7 mouse cellular contexts compared by ENCODE assay signal in the genomic region with DNA sequence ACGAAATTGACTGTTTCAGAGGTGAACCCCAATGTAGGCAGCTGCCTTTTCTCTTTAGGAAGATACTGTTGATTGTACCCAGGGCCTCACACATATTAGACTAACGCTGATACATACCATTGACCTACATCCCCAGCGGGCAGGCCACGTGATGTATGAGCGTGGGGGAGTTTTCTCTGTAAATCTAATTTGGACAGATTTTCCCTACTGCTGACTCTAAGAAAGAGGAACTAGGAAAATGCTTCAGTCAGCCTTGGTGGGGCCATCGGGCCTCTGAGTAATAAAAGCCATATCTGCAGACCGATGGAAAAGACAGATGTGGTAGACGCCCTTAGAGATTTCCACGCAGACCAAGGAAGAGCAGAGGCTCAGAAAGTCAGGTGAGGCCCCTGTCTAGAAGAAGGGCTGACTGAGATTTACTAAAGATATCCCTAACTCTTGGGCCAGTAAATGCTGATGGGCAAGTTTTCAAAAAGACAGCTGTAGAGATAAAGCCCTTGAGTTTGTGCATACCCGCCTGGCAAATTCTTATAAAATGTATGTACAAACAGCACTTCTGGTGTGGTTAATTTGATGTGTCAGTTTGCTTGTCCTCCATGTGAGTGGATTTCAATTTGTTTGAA. TPM values are rescaled to one million over a fixed set of nuclear protein-coding genes. Genes with fewer than 3 reads are reported as not detected.
DNase-seq lines count a peak whose midpoint lies in the region; ATAC-seq and TF ChIP-seq lines count a peak whose summit lies in the region.

No protein-coding gene starts in this region.

- H3K4me3 ChIP-seq in CH12.LX (replicated peaks in 1 of 3; ENCODE audit: low read depth in 2 of 3, low read length in 2 of 3, poor library complexity in 1 of 3), result peak overlapping the region; percentile 23 to 80 (median 38)
- H3K4me3 ChIP-seq in embryonic fibroblast, embryonic 13.5 days (ENCODE audit: insufficient read depth, low read length), result no peak overlapping the region
- peak overlapping the region; percentile 83 for H3K4me3 ChIP-seq in heart, postnatal 0 days (ENCODE audit: low read depth, low read length)
- H3K4me3 ChIP-seq in limb, embryonic 12.5 days (replicated peaks), result peak overlapping the region; percentile 73
- peak overlapping the region; percentile 71 for H3K4me3 ChIP-seq in stomach, embryonic 15.5 days (replicated peaks)

- TF ChIP-seq CTCF in CH12.LX (conservative IDR thresholded peaks at IDR 0.05 in 1 of 2, IDR thresholded peaks at IDR 0.05 in 1 of 2; ENCODE audit: low read depth in 2 of 2, low read length in 2 of 2), result no peak
- no peak for TF ChIP-seq CTCF in embryonic fibroblast, embryonic 13.5 days (IDR thresholded peaks at IDR 0.05; ENCODE audit: borderline replicate concordance, insufficient read depth, low read length)
- TF ChIP-seq CTCF in heart, postnatal 0 days (IDR thresholded peaks at IDR 0.05; ENCODE audit: low read depth), result no peak

- TF ChIP-seq RAD21 in CH12.LX (IDR thresholded peaks at IDR 0.05; ENCODE audit: low read depth, low read length), result no peak; the same call in 1 of the 2 replicates

- 66% methylated on average over 10 of the region's 10 CpGs for WGBS in heart, postnatal 0 days
- WGBS in limb, embryonic 12.5 days, result 76% methylated on average over 10 of the region's 10 CpGs
- WGBS in stomach, embryonic 15.5 days, result 56% methylated on average over 10 of the region's 10 CpGs

- peaks cover 3 to 28% of the 10 kb centered on the region in 2 experiments for H3K36me3 ChIP-seq in CH12.LX (replicated peaks in 1 of 2; ENCODE audit: control insufficient read depth in 1 of 2, insufficient read depth in 1 of 2, low read length in 1 of 2)
- H3K36me3 ChIP-seq in heart, postnatal 0 days (replicated peaks; ENCODE audit: control insufficient read depth, insufficient read depth, low read length), result no peaks in the 10 kb centered on the region
- peaks cover 7% of the 10 kb centered on the region for H3K36me3 ChIP-seq in limb, embryonic 12.5 days
- H3K36me3 ChIP-seq in stomach, embryonic 15.5 days, result 0 out of 2 replicates have a peak, but pooled peaks cover under 1% of the 10 kb centered on the region

- ATAC-seq in heart, postnatal 0 days (ENCODE audit: insufficient read depth, low read depth), result 0 out of 2 replicates have a peak, but pooled peaks have one; percentile 12
- peak; percentile 29; the same call in 1 of the 2 replicates for ATAC-seq in limb, embryonic 12.5 days (ENCODE audit: insufficient number of reproducible peaks, insufficient read depth, low FRiP score, low TSS enrichment, low read depth)
- ATAC-seq in megakaryocyte-erythroid progenitor cell, adult 5-6 weeks (replicated peaks; ENCODE audit: low FRiP score, low TSS enrichment, poor library complexity, severe bottlenecking), result peak; percentile 22
- peak; percentile 32; the same call in 1 of the 2 replicates for ATAC-seq in stomach, embryonic 15.5 days (ENCODE audit: insufficient read depth, low FRiP score, low read depth)

- peak overlapping the region; percentile 67 for H3K9ac ChIP-seq in CH12.LX (ENCODE audit: insufficient read depth, low read depth)
- H3K9ac ChIP-seq in heart, postnatal 0 days (replicated peaks; ENCODE audit: low read depth, low read length), result no peak overlapping the region; the same call in 1 of the 2 replicates
- no peak overlapping the region for H3K9ac ChIP-seq in limb, embryonic 12.5 days (replicated peaks)
- H3K9ac ChIP-seq in stomach, embryonic 15.5 days, result no peak overlapping the region

- H3K27ac ChIP-seq in CH12.LX (ENCODE audit: insufficient read depth, low read depth), result peak overlapping the region; percentile 89
- H3K27ac ChIP-seq in embryonic fibroblast, embryonic 13.5 days (ENCODE audit: insufficient read depth, low read length), result peak overlapping the region; percentile 71
- peak overlapping the region; percentile 23 for H3K27ac ChIP-seq in heart, postnatal 0 days (ENCODE audit: low read depth)
- H3K27ac ChIP-seq in limb, embryonic 12.5 days, result peak overlapping the region; percentile 88; the same call in 1 of the 2 replicates
- H3K27ac ChIP-seq in stomach, embryonic 15.5 days, result peak overlapping the region; percentile 45; the same call in 1 of the 2 replicates

- no peaks in the 10 kb centered on the region for H3K27me3 ChIP-seq in CH12.LX (replicated peaks)
- no peaks in the 10 kb centered on the region for H3K27me3 ChIP-seq in heart, postnatal 0 days (ENCODE audit: control insufficient read depth, insufficient read depth, low read length)
- H3K27me3 ChIP-seq in limb, embryonic 12.5 days, result no peaks in the 10 kb centered on the region
- H3K27me3 ChIP-seq in stomach, embryonic 15.5 days (replicated peaks), result no peaks in the 10 kb centered on the region

- DNase-seq in B cell, adult 2 months, result peak; percentile 67 to 72
- DNase-seq in CH12.LX (ENCODE audit: extremely low read depth), result peak; percentile 95
- no peak for DNase-seq in heart, postnatal 0 days (ENCODE audit: low spot score)

- in situ Hi-C loops in CH12.LX (cut with MboI; ENCODE audit: low pct_ligation_motif_present, low pct_unique_long_range_greater_than_20kb, low sequenced_read_pairs), result no loop called here

- no peak for TF ChIP-seq POLR2A in CH12.LX (IDR thresholded peaks at IDR 0.05; ENCODE audit: low read depth, low read length)
- TF ChIP-seq POLR2A in embryonic fibroblast, embryonic 13.5 days (IDR thresholded peaks at IDR 0.05; ENCODE audit: low read depth, low read length), result no peak

- H3K9me3 ChIP-seq in CH12.LX (replicated peaks; ENCODE audit: low read length), result no peaks in the 10 kb centered on the region
- H3K9me3 ChIP-seq in heart, postnatal 0 days (replicated peaks; ENCODE audit: control insufficient read depth, low read length), result no peaks in the 10 kb centered on the region
- no peaks in the 10 kb centered on the region for H3K9me3 ChIP-seq in limb, embryonic 12.5 days
- no peaks in the 10 kb centered on the region for H3K9me3 ChIP-seq in stomach, embryonic 15.5 days

- dilution Hi-C loops in CH12.LX (cut with MboI; ENCODE audit: extremely low pct_ligation_motif_present, extremely low pct_unique_long_range_greater_than_20kb, low sequenced_read_pairs), result no loop called here

- TF ChIP-seq EP300 in CH12.LX (IDR thresholded peaks at IDR 0.05; ENCODE audit: low read length), result peak; percentile 99
- TF ChIP-seq EP300 in heart, postnatal 0 days (IDR thresholded peaks at IDR 0.05; ENCODE audit: low read depth), result no peak

- peaks cover 8 to 29% of the 10 kb centered on the region in 2 experiments; a peak in 3 of 4 replicates for H3K4me1 ChIP-seq in CH12.LX (ENCODE audit: control insufficient read depth in 1 of 2, insufficient read depth in 2 of 2)
- no peaks in the 10 kb centered on the region for H3K4me1 ChIP-seq in embryonic fibroblast, embryonic 13.5 days (ENCODE audit: control insufficient read depth, insufficient read depth, low read length)
- 0 out of 2 replicates have a peak, but pooled peaks cover 6% of the 10 kb centered on the region for H3K4me1 ChIP-seq in heart, postnatal 0 days (ENCODE audit: control insufficient read depth, insufficient read depth)
- peaks cover 7% of the 10 kb centered on the region for H3K4me1 ChIP-seq in limb, embryonic 12.5 days (replicated peaks)
- 0 out of 2 replicates have a peak, but pooled peaks cover 3% of the 10 kb centered on the region for H3K4me1 ChIP-seq in stomach, embryonic 15.5 days

- peak overlapping the region; percentile 77 for H3K4me2 ChIP-seq in CH12.LX (ENCODE audit: insufficient read depth, low read depth, poor library complexity, severe bottlenecking)
- peak overlapping the region; percentile 90 for H3K4me2 ChIP-seq in heart, postnatal 0 days (ENCODE audit: low read depth, low read length)
- H3K4me2 ChIP-seq in limb, embryonic 12.5 days, result peak overlapping the region; percentile 61
- peak overlapping the region; percentile 68 for H3K4me2 ChIP-seq in stomach, embryonic 15.5 days

- H3K79me2 ChIP-seq in CH12.LX (replicated peaks; ENCODE audit: control insufficient read depth, extremely low read depth, insufficient read depth, poor library complexity, severe bottlenecking), result peaks cover 6% of the 10 kb centered on the region; the same call in 1 of the 2 replicates

TF ChIP-seq in CH12.LX, 34 proteins besides CTCF, POLR2A, EP300 and RAD21 (continues in another document):
- TF ChIP-seq ELF1 (IDR thresholded peaks at IDR 0.05; ENCODE audit: low read depth, low read length) (peak; percentile 58), MAX (IDR thresholded peaks at IDR 0.05; ENCODE audit: low read length) (peak; percentile 95), TBP (conservative IDR thresholded peaks at IDR 0.05; ENCODE audit: low read depth, low read length) (no peak), E2F4 (IDR thresholded peaks at IDR 0.05; ENCODE audit: insufficient replicate concordance, low read depth, low read length) (no peak), NRF1 (IDR thresholded peaks at IDR 0.05; ENCODE audit: low read depth, low read length) (0 out of 2 replicates have a peak, but pooled peaks have one; percentile 31), HCFC1 (IDR thresholded peaks at IDR 0.05; ENCODE audit: low read depth, low read length) (no peak)

RNA-seq across cellular contexts. Expression of a gene that starts 0.7 kb away (rescaled TPM):
- total RNA-seq in CH12.LX (2012; rRNA removed) (6.7 and 7.6 TPM in 2 replicates), CH12.LX (2014; rRNA removed) (4.9 and 5.7 TPM in 2 replicates)
- polyA plus RNA-seq in CH12.LX (2012; ENCODE audit: insufficient read length, low read depth), result 7.0 and 7.6 TPM in 2 replicates
- 12.2 and 12.7 TPM in 2 replicates for polyA plus RNA-seq in embryonic fibroblast, embryonic 13.5 days (2011; ENCODE audit: insufficient read length, low read depth, missing spikeins)
- total RNA-seq in heart, postnatal 0 days (2014; rRNA removed; ENCODE audit: low replicate concordance), result 6.3 and 13.4 TPM in 2 replicates
- polyA plus RNA-seq in heart, postnatal 0 days (2015; fragmentation: Nextera tagmentation; extraction: Ambion mirVana), result 7.3 and 8.0 TPM in 2 replicates
- 17.3 and 18.2 TPM in 2 replicates for polyA plus RNA-seq in limb, embryonic 12.5 days (2016; fragmentation: Nextera tagmentation; extraction: Ambion mirVana)
- 4.8 and 6.4 TPM in 2 replicates for total RNA-seq in megakaryocyte-erythroid progenitor cell, adult 5-6 weeks (2014; fragmentation: Nextera tagmentation)
- total RNA-seq in megakaryocyte-erythroid progenitor cell, adult 5-6 weeks (2017), result 0.94 and 6.0 TPM in 2 replicates
- polyA plus RNA-seq in stomach, embryonic 15.5 days (2015; fragmentation: Nextera tagmentation; extraction: Ambion mirVana), result 17.3 and 18.8 TPM in 2 replicates

RNA-seq across cellular contexts. Expression of a gene that starts 26.8 kb away (rescaled TPM):
- total RNA-seq in CH12.LX (2012; rRNA removed) (0.13 and 0.21 TPM in 2 replicates), CH12.LX (2014; rRNA removed) (0.52 and 0.62 TPM in 2 replicates)
- 0.65 and 0.73 TPM in 2 replicates for polyA plus RNA-seq in CH12.LX (2012; ENCODE audit: insufficient read length, low read depth)
- 124 and 188 TPM in 2 replicates for polyA plus RNA-seq in embryonic fibroblast, embryonic 13.5 days (2011; ENCODE audit: insufficient read length, low read depth, missing spikeins)
- total RNA-seq in heart, postnatal 0 days (2014; rRNA removed; ENCODE audit: low replicate concordance), result 6.5 TPM in 2 replicates
- polyA plus RNA-seq in heart, postnatal 0 days (2015; fragmentation: Nextera tagmentation; extraction: Ambion mirVana), result 3.0 and 3.3 TPM in 2 replicates
- polyA plus RNA-seq in limb, embryonic 12.5 days (2016; fragmentation: Nextera tagmentation; extraction: Ambion mirVana), result 5.3 and 5.7 TPM in 2 replicates
- not detected in 2 replicates for total RNA-seq in megakaryocyte-erythroid progenitor cell, adult 5-6 weeks (2014; fragmentation: Nextera tagmentation)
- not detected in 2 replicates for total RNA-seq in megakaryocyte-erythroid progenitor cell, adult 5-6 weeks (2017)
- 7.9 and 8.3 TPM in 2 replicates for polyA plus RNA-seq in stomach, embryonic 15.5 days (2015; fragmentation: Nextera tagmentation; extraction: Ambion mirVana)

Comparison
In these comparisons a context has a peak if more than half of its experiments do, and no peak if none do; other contexts are left out.
1. H3K27ac ChIP-seq: peak in every context shown above with its lines; median percentile 89 in CH12.LX; 88 in limb, embryonic 12.5 days; 71 in embryonic fibroblast, embryonic 13.5 days; 45 in stomach, embryonic 15.5 days; 23 in heart, postnatal 0 days.
2. RNA of a gene that starts 26.8 kb away (polyA plus RNA-seq): 124 to 188 TPM in embryonic fibroblast, embryonic 13.5 days; 7.9 to 8.3 TPM in stomach, embryonic 15.5 days, 5.3 to 5.7 TPM in limb, embryonic 12.5 days, 3.0 to 3.3 TPM in heart, postnatal 0 days and 0.65 to 0.73 TPM in CH12.LX; every median in the first group is over 10 times any median in the second.
3. Peak in every context shown above with its lines, with median percentiles within 50 percentile points of each other: H3K4me2 ChIP-seq and ATAC-seq.